Comparison of ENCODE assay signal across 12 mouse cellular contexts in the genomic region with DNA sequence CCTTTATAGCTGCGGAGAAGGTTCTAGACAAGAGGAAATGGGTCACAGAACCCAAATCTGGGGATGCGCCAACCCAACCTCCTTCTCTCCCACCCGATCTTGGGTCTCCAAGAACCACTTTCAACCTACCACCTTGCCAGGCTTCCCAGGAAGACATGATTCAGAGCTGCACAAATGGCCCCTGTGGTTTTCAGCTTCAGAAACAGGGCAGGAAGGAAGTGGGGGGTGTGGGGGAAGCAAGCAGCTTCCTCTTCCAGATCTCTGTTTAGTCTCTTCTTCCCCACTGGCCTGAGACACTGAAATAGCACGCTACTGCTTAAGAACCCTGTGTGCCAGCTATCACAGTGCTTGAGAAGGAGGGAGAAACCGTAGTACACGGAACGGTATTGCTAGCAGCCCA.
DNase-seq lines count a peak whose midpoint lies in the region; ATAC-seq and TF ChIP-seq lines count a peak whose summit lies in the region.
"Had no signal": no experiment of that assay in that cellular context is flagged by ENCODE, and none has a peak within 500 bp of the region (broad histone marks: within the 10 kb centered on the region; RNA-seq: fewer than 3 reads in every experiment).

No protein-coding gene starts in this region.

- no peak overlapping the region for H3K4me3 ChIP-seq in left cerebral cortex, adult 2 months

- DNase-seq in spleen, adult 18-20 months: peak; percentile 37
- no peak for DNase-seq in spleen, adult 12 weeks (ENCODE audit: low spot score)
- DNase-seq in induced T-regulatory cell, adult 2 months (ENCODE audit: low read depth): peak; percentile 55
- no peak for DNase-seq in left cerebral cortex, adult 2 months (ENCODE audit: extremely low spot score in 1 of 2, low spot score in 2 of 2)
- DNase-seq in urinary bladder, postnatal 14 days (ENCODE audit: low spot score): no peak
- DNase-seq in adrenal gland, postnatal 10 days: no peak
- DNase-seq in adrenal gland, postnatal 25 days: no peak
- DNase-seq: adrenal gland, adult 2 months; gastrocnemius, postnatal 14 days; kidney, postnatal 25 days had no signal

- no peak overlapping the region for H3K27ac ChIP-seq in left cerebral cortex, adult 2 months
- H3K27ac ChIP-seq: hindbrain, embryonic 14.5 days had no signal

- ATAC-seq in megakaryocyte, adult 5-6 weeks (ENCODE audit: poor library complexity, severe bottlenecking): peak; percentile 91

- intact Hi-C loops in left cerebral cortex, adult 2 months (cut with DNase I): no loop called here

- TF ChIP-seq CTCF in left cerebral cortex, adult 2 months (IDR thresholded peaks at IDR 0.05): no peak

Comparison
In these comparisons a context has a peak if more than half of its experiments do, and no peak if none do; other contexts are left out.
1. DNase-seq: peak in spleen, adult 18-20 months (2 of 2) and induced T-regulatory cell, adult 2 months (single experiment); none in spleen, adult 12 weeks (single experiment), left cerebral cortex, adult 2 months (0 of 2), urinary bladder, postnatal 14 days (single experiment), adrenal gland, postnatal 10 days (single experiment) and adrenal gland, postnatal 25 days (single experiment).